Mouse (Mus musculus) small intestine, adult 2 months (tissue): ENCODE data around the gene Tab1.

Experiments
- CTCF ChIP-seq: fragments of 200-500 bp; IDR thresholded peaks from 2 replicates; pipeline ENCODE4 v1.5.1; 2012; ENCODE audit warnings: low read depth, mild to moderate bottlenecking, control low read depth, inconsistent platforms, low read length, moderate library complexity, mixed read lengths; ENCODE audit not compliant: insufficient replicate concordance, insufficient read length; ENCODE audit errors: extremely low read depth
- POLR2A ChIP-seq: fragments of 200-500 bp; IDR thresholded peaks from 2 replicates; pipeline ENCODE4 v1.6.1; 2012; ENCODE audit warnings: low read depth, mild to moderate bottlenecking, control low read depth, inconsistent platforms, low read length, moderate library complexity

DNA sequence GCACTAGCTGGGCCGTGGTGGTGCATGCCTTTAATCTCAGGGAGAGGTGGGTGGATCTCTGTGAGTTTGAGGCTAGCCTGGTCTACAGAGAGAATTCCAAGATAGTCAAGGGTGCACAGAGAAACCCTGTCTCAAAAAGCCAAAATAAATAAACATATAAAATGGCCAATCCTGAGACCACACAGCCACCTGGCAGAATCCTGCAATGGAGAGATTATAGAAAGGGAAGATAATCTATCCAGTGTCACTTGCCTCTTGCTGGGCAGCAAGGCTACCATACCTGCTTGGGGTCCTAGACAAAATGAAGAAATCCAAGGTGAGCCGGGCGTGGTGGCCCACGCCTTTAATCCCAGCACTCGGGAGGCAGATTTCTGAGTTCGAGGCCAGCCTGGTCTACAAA lies 2.9 kb upstream of the Tab1 start:
- TF ChIP-seq POLR2A (no peak), CTCF (no peak)
